Mouse (Mus musculus) myocyte (in vitro differentiated cells): ENCODE data around the gene Foxe3.

ENCODE experiments used
- CEBPB ChIP-seq: IDR thresholded peaks from 2 replicates; pipeline ENCODE4 v1.6.1; 2011; ENCODE audit warnings: mild to moderate bottlenecking, moderate library complexity; ENCODE audit not compliant: poor library complexity, insufficient read depth, severe bottlenecking
- MAX ChIP-seq: IDR thresholded peaks from one replicate; pipeline ENCODE4 v1.6.1; 2011; ENCODE audit warnings: low read depth, mild to moderate bottlenecking, control low read depth
- MYOG ChIP-seq, 3 experiments: IDR thresholded peaks; one replicate each; pipeline ENCODE4 v1.6.1; 2011; ENCODE audit warnings: control low read depth in 2 of 3, low read depth in 2 of 3, mild to moderate bottlenecking in 2 of 3; ENCODE audit not compliant: insufficient read length in 2 of 3, control insufficient read depth in 1 of 3, insufficient read depth in 1 of 3
- POLR2A ChIP-seq: IDR thresholded peaks from one replicate; pipeline ENCODE4 v1.6.1; 2011; ENCODE audit warnings: low read depth, mild to moderate bottlenecking, control low read depth, moderate library complexity; ENCODE audit not compliant: insufficient read length
- POLR2AphosphoS2 ChIP-seq: IDR thresholded peaks from one replicate; pipeline ENCODE4 v1.6.1; 2011; ENCODE audit warnings: low read depth, control low read depth; ENCODE audit not compliant: insufficient read length
- REST ChIP-seq: IDR thresholded peaks from one replicate; pipeline ENCODE4 v1.6.1; 2011; ENCODE audit warnings: mild to moderate bottlenecking, control low read depth, moderate library complexity; ENCODE audit not compliant: insufficient read depth, insufficient read length
- USF1 ChIP-seq: IDR thresholded peaks from one replicate; pipeline ENCODE4 v1.6.1; 2011; ENCODE audit warnings: low read depth, mild to moderate bottlenecking, control low read depth, moderate library complexity

DNA sequence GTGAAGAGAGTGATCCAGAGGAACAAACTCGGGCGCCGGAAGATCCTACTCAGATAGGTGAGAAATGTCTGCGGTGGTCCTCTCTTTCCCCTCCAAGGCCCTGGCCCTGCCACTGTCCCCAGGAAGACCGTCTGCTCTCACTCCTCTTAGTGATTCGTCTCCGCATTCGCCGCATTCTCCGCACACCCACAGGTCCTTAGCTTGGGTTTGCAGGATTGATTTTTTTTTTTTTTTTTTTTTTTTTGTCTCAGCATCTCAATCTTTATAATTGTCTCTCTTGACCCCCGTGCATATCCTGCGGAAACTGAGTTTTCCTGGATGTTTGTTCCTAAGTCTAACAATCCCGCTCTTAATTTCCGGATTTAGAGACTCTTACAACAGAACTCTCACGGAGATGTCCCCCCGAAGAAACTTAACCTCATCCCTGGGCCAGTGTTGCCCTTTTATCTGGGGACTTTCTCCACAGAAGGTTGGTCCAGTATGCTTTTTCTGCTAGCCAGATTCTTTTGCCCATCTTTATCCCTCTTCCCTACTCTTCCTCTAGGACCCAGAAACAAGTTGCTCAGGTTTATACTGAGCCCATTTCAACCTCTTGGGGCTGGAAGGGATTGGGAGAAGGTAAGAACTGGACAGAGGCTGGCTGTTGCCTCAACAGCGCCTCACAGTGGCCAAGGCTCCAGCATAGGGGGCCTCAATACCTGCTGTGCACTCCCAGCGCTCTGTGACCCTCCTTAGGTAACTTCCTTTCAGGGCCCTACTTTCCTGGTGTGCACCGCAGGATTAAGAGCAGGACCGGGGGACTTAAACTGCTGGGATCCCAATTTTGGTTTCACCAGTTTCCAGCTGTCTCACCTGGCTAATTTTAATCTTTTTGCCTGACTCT lies 16.0 kb downstream of the Foxe3 start:
- TF ChIP-seq POLR2A, result no peak
- TF ChIP-seq MYOG (IDR thresholded peaks at IDR 0.05; ENCODE audit: control insufficient read depth in 1 of 3, insufficient read depth in 1 of 3, insufficient read length in 2 of 3, low read depth in 2 of 3), result no peak
- TF ChIP-seq POLR2AphosphoS2, result no peak
- TF ChIP-seq USF1, result no peak
- TF ChIP-seq MAX, result no peak
- TF ChIP-seq CEBPB, result no peak
- no peak for TF ChIP-seq REST
